Mouse (Mus musculus): ENCODE data around the gene Tmem95. TPM values are rescaled to one million over a fixed set of nuclear protein-coding genes. Genes with fewer than 3 reads are reported as not detected.
"Not testable (repeated sequence)": the region's sequence is repeated elsewhere in the genome, so short reads cannot be mapped to it uniquely, and the experiment has no call there.

Tmem95 gene
- not detected for total RNA-seq (2021)
- long read RNA-seq, experiment 1, result 0 reads
- long read RNA-seq, experiment 2, result 0 reads

DNA sequence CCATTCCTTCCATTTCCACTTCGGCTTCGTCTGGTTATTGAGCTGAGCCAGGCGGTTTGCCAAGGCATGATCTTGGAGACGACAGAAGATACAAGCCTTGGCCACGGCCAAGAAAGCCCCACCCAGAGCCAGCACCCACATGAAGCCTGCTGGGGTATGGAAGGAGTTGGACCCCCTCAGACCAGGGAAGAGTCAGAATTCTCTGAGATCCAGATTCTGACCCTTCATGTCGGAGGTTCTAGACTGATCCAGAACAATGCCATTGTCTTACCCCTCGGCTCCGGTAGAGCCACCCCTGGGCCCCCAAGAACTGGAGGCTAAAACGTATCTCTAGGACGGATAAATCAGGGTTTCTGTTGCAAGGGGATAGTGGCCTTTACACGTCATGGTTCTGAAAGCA, at the start of gene Tmem95:
Gene Tmem95 (minus strand): TSS at position 141 of the 400 bp plus-strand sequence.
- intact Hi-C loops (cut with DNase I), result loop anchor here (5.0 to 10.0 kb wide), 2 partner anchors 76 to 193 kb away; partner anchors contain the start of genes Fgf11, Senp3 and Tnfsf13
- DNase-seq (ENCODE audit: low spot score in 2 of 2), result no peak

DNA sequence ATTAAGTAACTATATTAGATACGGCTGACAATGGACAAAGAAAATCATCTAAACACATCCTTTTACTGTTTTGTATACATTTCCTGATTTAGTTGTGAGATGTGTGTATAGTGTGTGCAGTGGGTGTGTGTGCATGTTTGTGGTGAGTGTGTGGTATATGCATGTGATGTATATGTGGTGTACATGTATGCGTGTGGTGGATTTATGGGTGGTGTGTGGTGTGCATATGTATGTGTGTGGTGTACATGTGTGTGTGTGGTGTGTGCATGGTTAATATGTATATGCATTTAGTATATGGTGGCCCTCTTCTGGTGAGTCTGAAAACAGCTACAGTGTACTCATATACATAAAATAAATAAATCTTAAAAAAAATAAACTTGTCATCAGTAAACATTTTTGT, 49.7 kb upstream of the Tmem95 start:
- DNase-seq (ENCODE audit: low spot score in 2 of 2), result no peak
- intact Hi-C loops (cut with DNase I), result no loop called here

DNA sequence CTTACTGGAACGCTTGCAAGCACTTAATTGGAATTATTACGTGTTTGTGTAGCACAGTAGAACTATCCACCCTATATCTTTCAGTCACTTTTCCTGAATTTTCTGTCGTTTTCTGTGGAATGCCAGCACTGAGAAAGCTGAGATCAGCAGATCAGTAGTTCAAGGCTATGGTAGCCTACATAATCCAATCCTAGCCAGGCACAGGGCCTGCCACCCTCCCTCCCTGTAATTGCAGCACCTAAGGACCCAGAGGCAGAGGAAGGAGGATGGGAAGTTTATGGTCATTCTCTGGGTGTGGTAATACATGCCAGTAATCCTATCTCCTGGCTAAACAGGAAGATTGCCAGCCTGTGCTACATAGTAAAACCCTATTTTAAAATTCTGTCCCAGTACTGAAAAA, 45.0 kb upstream of the Tmem95 start:
- no peak for DNase-seq (ENCODE audit: low spot score in 2 of 2)
- intact Hi-C loops (cut with DNase I), result no loop called here

DNA sequence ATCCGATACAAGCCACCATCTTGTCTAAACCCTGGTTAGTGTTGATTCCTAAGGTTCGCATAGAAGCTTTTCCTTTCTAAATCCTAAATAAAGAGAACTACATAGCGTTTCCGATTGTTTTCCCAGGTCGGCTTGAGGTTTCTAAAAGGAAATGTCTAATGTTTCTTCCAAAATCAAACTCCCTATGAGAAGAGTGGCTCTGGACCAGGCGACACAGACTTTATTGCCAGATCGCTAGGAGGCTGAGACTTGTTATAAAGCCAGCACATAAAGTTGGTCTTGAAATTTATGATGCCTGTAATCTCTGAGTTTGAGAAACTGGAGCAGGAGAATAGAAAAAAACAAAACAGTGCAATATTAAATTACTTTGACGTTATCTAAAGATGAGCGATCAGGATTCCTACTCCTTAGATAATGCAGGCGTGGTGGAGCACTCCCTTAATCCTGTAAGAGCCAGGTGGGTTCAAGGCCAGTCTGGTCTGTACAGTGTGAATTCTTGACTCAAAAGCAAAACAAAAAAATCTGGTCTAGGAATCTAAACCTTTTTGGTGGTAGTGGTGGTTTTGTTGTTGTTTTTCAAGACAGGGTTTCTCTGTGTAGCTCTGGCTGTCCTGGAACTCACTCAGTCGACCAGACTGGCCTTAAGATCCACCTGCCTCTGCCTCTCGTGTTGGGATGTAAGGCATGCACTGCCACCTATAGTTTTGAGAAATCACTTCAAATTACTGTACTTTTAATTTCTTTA, 44.4 kb upstream of the Tmem95 start:
- intact Hi-C loops (cut with DNase I), result no loop called here
- no peak for DNase-seq (ENCODE audit: low spot score in 2 of 2)

DNA sequence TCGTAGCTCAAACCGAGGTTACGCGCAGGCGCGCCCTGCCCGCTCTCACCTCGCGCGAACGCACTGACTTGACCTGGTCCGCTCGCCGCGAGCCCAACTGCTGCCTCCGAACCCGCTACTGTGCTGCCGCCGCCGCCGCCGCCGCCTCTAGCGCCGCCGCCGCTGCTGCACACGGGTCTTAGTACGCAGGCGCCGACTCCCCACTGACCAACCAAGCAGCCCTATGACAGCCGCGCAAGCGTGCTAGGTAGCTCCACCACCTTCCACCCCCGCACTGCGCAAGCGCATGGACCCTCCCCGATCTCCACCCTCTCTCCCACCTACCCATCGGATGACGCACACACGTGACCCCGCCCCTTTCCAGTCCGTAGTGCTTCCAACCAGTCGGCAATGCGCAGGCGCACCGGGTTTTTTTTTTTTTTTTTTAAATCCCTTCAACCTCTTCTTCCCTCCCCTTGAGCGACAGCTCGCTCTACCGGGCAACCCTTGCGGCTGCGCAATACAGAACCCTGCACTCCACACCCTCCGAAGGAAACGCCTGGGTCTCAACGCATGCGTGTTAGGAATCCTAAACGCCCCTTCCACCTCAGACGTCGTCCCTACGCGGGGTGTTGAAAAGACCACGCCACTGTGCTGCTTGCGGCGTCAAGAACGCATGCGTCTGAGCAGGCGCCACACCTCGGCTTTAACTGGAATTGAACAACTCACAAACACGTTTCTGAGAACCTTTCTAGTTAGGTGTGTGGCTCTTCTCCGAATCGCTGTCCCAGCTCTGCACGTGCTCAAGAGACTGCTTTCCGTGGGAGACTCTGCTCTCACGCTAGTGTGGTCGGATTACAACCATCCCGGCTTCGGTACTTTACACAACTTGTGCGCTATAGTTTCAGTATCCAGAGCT, 43.5 kb upstream of the Tmem95 start, which contains the start of gene Eif5a:
Gene Eif5a (minus strand): TSS at position 845 of the 898 bp plus-strand sequence.
- peak; percentile 100 for DNase-seq (ENCODE audit: low spot score in 2 of 2)
- intact Hi-C loops (cut with DNase I), result no loop called here

DNA sequence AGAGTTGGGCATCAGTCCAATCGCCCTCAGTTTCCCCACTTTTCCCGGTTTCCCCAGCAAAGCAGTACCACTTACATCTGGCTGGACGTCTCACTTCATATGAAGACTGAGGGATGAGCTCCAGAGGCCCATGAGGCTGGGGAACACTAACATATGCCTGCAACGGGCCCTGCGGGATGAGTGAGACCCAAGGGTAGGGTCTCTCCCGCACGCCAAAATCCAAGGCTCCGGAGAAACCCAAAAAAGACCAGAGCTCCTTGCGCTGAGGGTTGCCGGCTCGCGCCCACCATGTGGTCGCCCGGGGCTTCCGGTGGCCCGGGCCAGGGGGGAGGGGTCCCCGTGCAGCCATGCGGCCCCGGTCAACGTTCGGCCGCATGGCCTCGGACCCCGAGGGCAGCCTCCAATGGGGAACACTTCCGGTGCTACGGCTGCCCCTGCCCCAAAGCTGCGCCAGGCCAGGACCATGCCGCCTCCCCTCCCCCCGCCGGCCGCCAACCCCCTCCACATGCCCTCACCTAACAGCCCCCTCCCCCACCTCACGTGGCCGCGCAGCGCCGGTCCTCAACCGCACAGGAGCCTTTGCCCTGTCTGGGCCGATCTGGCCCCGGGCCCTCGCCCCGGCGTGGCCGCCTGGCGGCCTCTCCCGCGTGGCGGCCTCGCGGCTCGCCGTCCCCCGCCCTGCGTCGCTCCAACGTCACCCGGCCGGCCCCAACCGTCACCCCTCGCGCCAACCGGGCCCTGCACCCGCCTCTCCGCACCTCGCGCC, 42.6 kb upstream of the Tmem95 start:
- intact Hi-C loops (cut with DNase I), result no loop called here
- DNase-seq (ENCODE audit: low spot score in 2 of 2), result peak in 1 of 2 experiments; percentile 15

DNA sequence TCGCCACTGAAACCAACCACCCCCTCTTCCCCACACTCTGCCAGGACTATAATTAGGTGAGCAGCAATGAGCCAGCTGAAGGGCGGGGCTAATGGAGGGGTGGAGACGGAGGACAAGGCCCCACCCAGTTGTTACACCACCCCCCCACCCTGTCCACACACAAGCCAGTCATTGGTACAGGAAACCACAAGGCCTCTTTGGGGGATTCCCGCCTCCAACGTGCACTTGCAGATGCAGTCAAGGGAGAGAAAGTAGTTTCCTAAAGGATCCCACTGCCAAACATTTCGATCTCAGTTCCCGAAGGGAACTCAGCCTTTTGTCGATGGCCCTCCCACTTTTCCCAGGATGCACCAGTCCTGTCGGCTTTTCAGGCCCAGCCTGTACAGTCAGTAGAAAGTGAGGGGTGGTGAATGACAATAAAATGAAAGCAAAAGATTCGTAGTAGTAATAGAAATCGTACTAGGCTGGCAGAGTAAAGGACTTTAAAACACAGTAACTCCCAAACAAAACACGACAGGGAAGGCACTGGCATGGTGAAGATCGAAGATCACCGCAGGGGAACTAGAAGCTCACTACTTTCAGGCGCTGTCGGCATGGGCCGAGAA, 41.9 kb upstream of the Tmem95 start:
- intact Hi-C loops (cut with DNase I), result no loop called here
- peak; percentile 35 to 52 for DNase-seq (ENCODE audit: low spot score in 2 of 2)

DNA sequence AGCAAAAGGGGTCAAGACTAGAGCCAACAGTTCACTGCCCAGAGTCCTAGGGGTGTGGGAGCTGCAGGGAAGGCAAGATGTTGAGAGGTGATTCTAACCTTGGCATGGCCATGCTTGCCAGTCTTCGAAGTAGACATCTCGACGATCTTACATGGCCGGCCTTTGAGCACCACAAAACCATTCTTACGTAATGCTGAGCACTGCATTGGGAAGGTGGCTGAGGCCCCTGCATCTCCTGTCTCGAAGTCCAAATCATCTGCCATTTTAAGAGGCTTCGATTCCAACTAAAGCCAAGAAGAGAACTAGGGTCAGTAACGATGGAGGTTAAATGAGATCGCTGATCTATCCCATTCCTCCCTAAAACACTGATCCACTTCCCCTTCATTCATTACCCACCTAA, 41.2 kb upstream of the Tmem95 start:
- no peak for DNase-seq (ENCODE audit: low spot score in 2 of 2)
- intact Hi-C loops (cut with DNase I), result no loop called here

DNA sequence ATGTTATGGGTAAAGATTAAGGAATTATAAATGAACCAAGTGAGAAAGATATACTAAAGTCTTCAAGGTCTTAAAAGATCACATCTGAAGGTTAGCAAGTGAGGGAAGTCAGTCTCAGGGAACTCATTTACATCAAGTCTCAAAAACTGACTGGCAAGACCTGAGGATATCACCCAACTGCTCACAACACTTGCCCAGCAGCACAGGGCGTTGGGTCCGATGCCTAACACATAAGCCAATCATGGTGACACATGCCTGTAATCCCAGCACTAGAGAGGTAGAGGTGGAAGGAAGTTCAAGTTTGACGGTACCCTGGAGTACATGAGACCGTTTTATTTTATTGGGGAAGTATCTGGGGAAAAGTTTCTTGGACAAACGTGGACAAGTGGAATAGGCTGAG, 40.3 kb upstream of the Tmem95 start:
- no peak for DNase-seq (ENCODE audit: low spot score in 2 of 2)
- intact Hi-C loops (cut with DNase I), result no loop called here

DNA sequence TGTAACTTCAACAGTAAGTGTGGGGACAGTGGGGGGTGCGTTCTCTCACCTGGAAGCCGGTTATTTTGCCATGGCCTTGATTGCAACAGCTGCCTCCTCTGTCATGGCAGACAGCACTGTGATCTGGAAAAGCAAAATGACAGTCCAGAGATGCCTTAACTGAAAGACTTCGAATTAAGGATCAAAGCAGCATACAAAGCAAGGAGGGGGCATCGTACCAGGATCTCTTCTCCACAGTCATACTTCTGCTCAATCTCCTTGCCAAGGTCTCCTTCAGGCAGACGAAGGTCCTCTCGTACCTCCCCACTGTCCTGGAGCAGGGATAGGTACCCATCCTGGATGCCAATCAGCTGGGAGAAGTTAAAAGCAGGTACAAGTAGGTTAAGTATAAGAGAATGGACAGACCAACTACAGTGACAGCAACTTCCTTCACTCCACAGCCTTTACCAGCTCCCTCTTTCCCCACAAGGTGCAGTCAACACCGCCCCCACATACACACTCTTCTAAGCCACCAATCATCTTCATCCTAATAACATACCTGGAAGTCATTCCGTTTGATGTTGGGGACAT, 39.6 kb upstream of the Tmem95 start:
- no peak for DNase-seq (ENCODE audit: low spot score in 2 of 2)
- intact Hi-C loops (cut with DNase I), result no loop called here

DNA sequence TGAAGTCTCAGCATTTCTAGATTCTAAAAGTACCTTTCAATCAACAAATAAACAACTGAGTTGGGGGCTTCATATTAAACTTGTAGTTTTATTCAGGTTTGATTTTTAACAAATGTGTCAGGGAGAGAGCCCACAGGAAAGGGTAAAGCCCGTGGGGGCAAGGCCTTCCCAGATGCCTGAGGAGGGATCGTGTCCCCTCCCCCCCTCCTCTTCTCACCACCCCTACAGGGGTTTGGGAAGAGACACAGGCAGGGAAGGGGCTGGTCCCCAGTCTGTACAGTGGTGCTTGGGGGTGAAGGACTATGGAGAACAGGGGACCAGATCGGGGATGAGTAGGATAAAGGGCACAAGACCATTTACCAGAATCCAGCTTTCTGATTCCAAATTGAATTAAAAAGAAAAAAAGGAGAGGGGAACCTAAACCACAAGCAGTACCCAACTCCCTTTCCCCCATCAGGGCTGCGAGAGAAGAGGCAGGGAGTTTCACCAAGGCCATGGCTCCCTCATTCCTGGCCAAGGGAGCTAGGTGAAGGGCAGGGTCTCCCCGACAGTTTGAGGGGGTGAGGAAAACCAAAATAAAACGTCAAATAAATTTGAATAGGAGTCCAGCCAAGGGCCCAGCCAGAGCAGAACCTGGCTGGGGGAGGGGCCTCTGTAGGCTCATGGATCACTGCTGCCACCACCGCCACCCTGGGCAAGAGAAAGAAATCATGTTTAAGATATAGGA, 39.0 kb upstream of the Tmem95 start:
- intact Hi-C loops (cut with DNase I); DNase-seq (ENCODE audit: low spot score in 2 of 2): not testable (repeated sequence)

DNA sequence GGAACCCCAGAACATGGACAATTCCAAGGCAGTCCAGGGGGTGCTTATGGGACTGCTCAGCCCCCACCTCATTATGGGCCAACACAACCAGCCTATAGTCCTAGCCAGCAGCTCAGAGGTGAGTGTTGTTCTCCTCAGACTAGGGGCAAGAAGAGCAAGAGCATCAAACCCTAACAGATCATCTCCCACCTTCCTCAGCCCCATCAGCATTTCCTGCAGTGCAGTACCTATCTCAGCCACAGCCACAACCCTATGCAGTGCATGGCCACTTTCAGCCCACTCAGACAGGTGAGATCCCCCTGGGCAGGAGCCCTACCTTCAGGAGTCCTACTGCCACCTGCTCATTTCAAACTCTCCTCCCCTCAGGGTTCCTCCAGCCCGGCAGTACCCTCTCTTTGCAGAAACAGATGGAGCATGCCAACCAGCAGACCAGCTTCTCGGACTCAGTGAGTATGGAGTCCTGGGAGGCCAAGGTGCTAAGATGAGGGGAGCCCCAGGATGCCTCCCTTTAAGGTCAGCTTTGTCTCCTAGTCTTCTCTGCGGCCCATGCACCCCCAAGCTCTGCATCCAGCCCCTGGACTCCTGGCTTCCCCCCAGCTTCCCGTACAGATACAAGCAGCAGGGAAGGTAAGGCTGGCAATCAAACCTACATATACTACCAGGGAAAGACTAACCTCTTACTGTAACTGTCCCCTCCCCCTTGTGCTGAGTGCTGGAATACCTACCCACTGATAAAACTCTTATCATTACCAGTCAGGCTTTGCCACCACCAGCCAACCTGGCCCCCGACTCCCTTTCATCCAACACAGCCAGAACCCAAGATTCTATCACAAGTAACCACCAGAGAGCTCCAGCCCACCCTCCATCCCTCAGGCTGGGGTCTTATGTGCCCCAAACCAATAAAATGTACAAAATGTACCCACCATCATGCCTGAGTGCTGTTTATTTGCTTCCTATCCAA, 38.1 kb upstream of the Tmem95 start:
- DNase-seq (ENCODE audit: low spot score in 2 of 2), result no peak
- intact Hi-C loops (cut with DNase I), result no loop called here

DNA sequence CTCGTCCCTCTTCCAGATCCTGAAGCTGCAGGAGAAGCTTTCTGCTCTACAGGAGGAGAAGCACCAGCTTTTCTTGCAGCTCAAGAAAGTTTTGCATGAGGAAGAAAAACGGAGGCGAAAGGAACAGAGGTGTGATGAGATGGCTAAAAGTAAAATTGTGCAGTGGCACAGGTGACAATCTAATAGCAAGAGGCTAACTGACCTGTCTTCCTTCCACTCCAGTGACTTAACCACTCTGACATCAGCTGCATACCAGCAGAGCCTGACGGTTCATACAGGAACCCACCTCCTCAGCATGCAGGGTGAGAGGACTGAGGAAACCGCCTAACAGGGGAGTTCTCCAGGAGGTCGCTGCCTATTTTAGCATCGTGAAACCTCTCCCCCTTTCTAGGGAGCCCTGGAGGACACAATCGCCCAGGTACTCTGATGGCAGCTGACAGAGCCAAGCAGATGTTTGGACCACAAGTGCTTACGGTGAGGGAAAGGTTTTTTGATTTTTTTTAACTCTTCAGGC, 37.2 kb upstream of the Tmem95 start:
- intact Hi-C loops (cut with DNase I), result loop anchor here (5.0 kb wide), 1 partner anchor 243 kb away; the partner anchor contains the start of gene Eif4a1
- DNase-seq (ENCODE audit: low spot score in 2 of 2), result no peak

DNA sequence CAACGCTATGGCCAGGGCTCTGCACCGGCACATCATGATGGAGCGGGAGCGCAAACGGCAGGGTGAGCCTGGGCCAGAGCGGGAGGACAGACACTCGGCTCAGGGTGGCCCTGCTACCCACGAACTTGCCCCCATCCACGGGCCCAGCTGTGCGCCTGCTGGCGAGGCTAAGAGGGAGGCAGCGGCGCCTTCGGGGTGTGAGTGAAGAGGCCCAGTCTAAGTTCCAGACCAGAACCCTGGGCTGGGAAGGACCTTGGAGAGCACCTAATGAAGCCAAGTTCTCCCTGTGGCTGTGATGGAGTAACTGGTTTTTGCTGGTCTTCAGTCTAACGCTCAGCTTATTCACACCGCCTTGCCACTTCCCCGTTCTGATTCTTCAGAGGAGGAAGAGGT, 36.5 kb upstream of the Tmem95 start:
- intact Hi-C loops (cut with DNase I), result loop anchor here (5.0 kb wide), 1 partner anchor 242 kb away; the partner anchor contains the start of gene Eif4a1
- no peak for DNase-seq (ENCODE audit: low spot score in 2 of 2)

DNA sequence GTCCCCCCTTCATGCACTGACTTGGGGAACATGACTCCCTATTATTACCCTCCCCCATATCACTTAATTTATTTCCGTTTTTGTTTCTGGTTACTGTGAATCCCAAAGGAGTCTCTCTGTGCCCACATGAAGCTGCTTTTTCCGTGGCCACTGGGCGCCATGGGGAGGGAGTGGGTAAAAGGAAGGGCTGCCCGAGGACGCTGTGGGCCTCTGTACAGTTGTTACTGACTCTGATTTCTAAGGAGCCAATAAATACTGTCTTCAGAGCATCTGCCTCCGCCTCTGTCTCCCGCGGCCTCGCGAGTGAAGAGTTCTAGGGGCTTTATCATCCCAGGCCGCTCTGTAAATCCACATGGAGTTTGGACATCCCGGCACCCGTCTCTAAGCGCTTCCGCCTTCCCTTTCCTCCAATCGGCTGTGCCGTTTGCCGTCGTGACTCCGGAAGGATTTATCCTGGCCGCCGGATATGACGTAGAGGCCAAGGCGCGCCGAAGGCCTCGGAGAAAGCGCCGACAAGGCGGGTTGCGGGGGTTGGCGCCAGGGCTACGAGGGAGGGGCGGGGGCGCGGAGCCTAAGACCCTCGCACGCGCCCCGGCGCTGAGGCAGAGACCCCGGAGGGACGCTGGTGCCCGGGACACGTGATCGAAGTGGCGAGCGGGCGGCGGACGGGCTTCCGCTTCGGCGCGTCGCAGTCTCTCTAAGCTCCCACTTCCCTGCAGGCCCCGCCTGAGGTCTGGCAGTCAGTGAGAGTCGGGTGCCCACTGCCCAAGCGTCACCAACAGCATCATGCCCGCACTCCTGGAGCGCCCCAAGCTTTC, 35.9 kb upstream of the Tmem95 start, which contains the start of gene Gps2:
Gene Gps2 (plus strand): TSS at position 335 of the 818 bp plus-strand sequence.
- intact Hi-C loops (cut with DNase I), result loop anchor here (5.0 kb wide), 1 partner anchor 241 kb away; the partner anchor contains the start of gene Eif4a1
- peak; percentile 92 to 95 for DNase-seq (ENCODE audit: low spot score in 2 of 2)

All from left cerebral cortex, postnatal 14 days (tissue).